8 mouse cellular contexts compared by ENCODE assay signal in genomic region chr7:45465549-45465948, GRCm38 (mm10). TPM values are rescaled to one million over a fixed set of nuclear protein-coding genes. Genes with fewer than 3 reads are reported as not detected.
DNase-seq lines count a peak whose midpoint lies in the region; ATAC-seq and TF ChIP-seq lines count a peak whose summit lies in the region.

No protein-coding gene starts in this region.

- H3K4me2 ChIP-seq in intestine, embryonic 14.5 days (ENCODE audit: low read length): peak overlapping the region; percentile 89
- peak overlapping the region; percentile 89 for H3K4me2 ChIP-seq in midbrain, embryonic 12.5 days (replicated peaks)

- H3K27me3 ChIP-seq in intestine, embryonic 14.5 days (replicated peaks; ENCODE audit: control insufficient read depth, insufficient read depth, low read length): no peaks in the 10 kb centered on the region
- no peaks in the 10 kb centered on the region for H3K27me3 ChIP-seq in midbrain, embryonic 12.5 days

- peaks cover 29% of the 10 kb centered on the region for H3K4me1 ChIP-seq in intestine, embryonic 14.5 days (replicated peaks; ENCODE audit: control insufficient read depth, insufficient read depth, low read length)
- peaks cover 32% of the 10 kb centered on the region for H3K4me1 ChIP-seq in midbrain, embryonic 12.5 days

- DNase-seq in layer of hippocampus, adult 2 months (ENCODE audit: low spot score in 2 of 2): no peak
- no peak for DNase-seq in layer of hippocampus, adult 9-10 months (ENCODE audit: low spot score)
- DNase-seq in brain, adult 2 months (ENCODE audit: low read depth, low spot score): peak; percentile 46
- DNase-seq in intestine, embryonic 14.5 days (ENCODE audit: low spot score): no peak
- DNase-seq in embryo, embryonic 9.5 days (ENCODE audit: extremely low spot score): no peak
- no peak for DNase-seq in yolk sac, embryonic 10.5 days (ENCODE audit: low spot score)

- TF ChIP-seq CTCF in layer of hippocampus, adult 2 months (conservative IDR thresholded peaks at IDR 0.05): peak; percentile 48

- H3K27ac ChIP-seq in layer of hippocampus, adult 2 months: peak overlapping the region; percentile 96
- 0 out of 2 replicates have a peak overlapping the region, but pooled peaks have one; percentile 39 for H3K27ac ChIP-seq in intestine, embryonic 14.5 days (ENCODE audit: low read depth)
- H3K27ac ChIP-seq in midbrain, embryonic 12.5 days (replicated peaks): no peak overlapping the region

- H3K9ac ChIP-seq in intestine, embryonic 14.5 days (ENCODE audit: low read length): peak overlapping the region; percentile 78
- H3K9ac ChIP-seq in midbrain, embryonic 12.5 days (replicated peaks): peak overlapping the region; percentile 87

- WGBS in intestine, embryonic 14.5 days: 76% methylated on average over 9 of the region's 9 CpGs
- 83% methylated on average over 9 of the region's 9 CpGs for WGBS in midbrain, embryonic 12.5 days

- peaks cover 29% of the 10 kb centered on the region for H3K36me3 ChIP-seq in intestine, embryonic 14.5 days (ENCODE audit: control insufficient read depth, insufficient read depth, low read length)
- peaks cover 43% of the 10 kb centered on the region for H3K36me3 ChIP-seq in midbrain, embryonic 12.5 days

- peak overlapping the region; percentile 75 for H3K4me3 ChIP-seq in layer of hippocampus, adult 2 months
- H3K4me3 ChIP-seq in intestine, embryonic 14.5 days (ENCODE audit: low read depth, low read length): peak overlapping the region; percentile 76
- peak overlapping the region; percentile 77 for H3K4me3 ChIP-seq in midbrain, embryonic 12.5 days

- ATAC-seq in intestine, embryonic 14.5 days (replicated peaks; ENCODE audit: low FRiP score, low TSS enrichment, low read depth): no peak
- no peak for ATAC-seq in midbrain, embryonic 12.5 days (ENCODE audit: low FRiP score, low read depth)
- no peak for ATAC-seq in monocyte, adult 5-6 weeks (replicated peaks; ENCODE audit: insufficient number of reproducible peaks, low FRiP score, low TSS enrichment, poor library complexity, severe bottlenecking)

- no peaks in the 10 kb centered on the region for H3K9me3 ChIP-seq in intestine, embryonic 14.5 days (ENCODE audit: control insufficient read depth, low read length)
- no peaks in the 10 kb centered on the region for H3K9me3 ChIP-seq in midbrain, embryonic 12.5 days

RNA-seq across cellular contexts. Expression of gene Bax, which starts 1.1 kb away (rescaled TPM):
- 10 to 100 TPM; 73.2 to 77.6 TPM for total RNA-seq in layer of hippocampus, adult 2 months (2021)
- 134 and 139 TPM in 2 replicates for polyA plus RNA-seq in intestine, embryonic 14.5 days (2014; fragmentation: Nextera tagmentation; extraction: Ambion mirVana)
- 241 and 250 TPM in 2 replicates for polyA plus RNA-seq in midbrain, embryonic 12.5 days (2016; fragmentation: Nextera tagmentation; extraction: Ambion mirVana)
- total RNA-seq in monocyte, adult 5-6 weeks (2017): 36.4 to 55.8 TPM (median 38.5 TPM) in 3 replicates

RNA-seq across cellular contexts. Expression of gene Ftl1, which starts 5.9 kb away (rescaled TPM):
- 100 to 1,000 TPM; 186 to 204 TPM for total RNA-seq in layer of hippocampus, adult 2 months (2021)
- 4,654 and 4,671 TPM in 2 replicates for polyA plus RNA-seq in intestine, embryonic 14.5 days (2014; fragmentation: Nextera tagmentation; extraction: Ambion mirVana)
- polyA plus RNA-seq in midbrain, embryonic 12.5 days (2016; fragmentation: Nextera tagmentation; extraction: Ambion mirVana): 5,715 and 6,077 TPM in 2 replicates
- total RNA-seq in monocyte, adult 5-6 weeks (2017): 1,006 to 1,190 TPM (median 1,165 TPM) in 3 replicates

RNA-seq across cellular contexts. Expression of gene Tulp2, which starts 16.1 kb away (rescaled TPM):
- not detected for total RNA-seq in layer of hippocampus, adult 2 months (2021)
- 1.8 and 2.3 TPM in 2 replicates for polyA plus RNA-seq in intestine, embryonic 14.5 days (2014; fragmentation: Nextera tagmentation; extraction: Ambion mirVana)
- polyA plus RNA-seq in midbrain, embryonic 12.5 days (2016; fragmentation: Nextera tagmentation; extraction: Ambion mirVana): 0.22 TPM in 2 replicates
- total RNA-seq in monocyte, adult 5-6 weeks (2017): 3.2 TPM in 1 of 3 replicates, not detected in the others

RNA-seq across cellular contexts. Expression of gene Gm45808, which starts 21.1 kb away (rescaled TPM):
- total RNA-seq in layer of hippocampus, adult 2 months (2021): 1 to 10 TPM; 2.1 to 3.1 TPM
- polyA plus RNA-seq in intestine, embryonic 14.5 days (2014; fragmentation: Nextera tagmentation; extraction: Ambion mirVana): not detected in 2 replicates
- polyA plus RNA-seq in midbrain, embryonic 12.5 days (2016; fragmentation: Nextera tagmentation; extraction: Ambion mirVana): not detected in 2 replicates
- not detected in 3 replicates for total RNA-seq in monocyte, adult 5-6 weeks (2017)

RNA-seq across cellular contexts. Expression of gene Dhdh, which starts 23.1 kb away (rescaled TPM):
- total RNA-seq in layer of hippocampus, adult 2 months (2021): 1 to 10 TPM; 4.3 to 4.4 TPM
- polyA plus RNA-seq in intestine, embryonic 14.5 days (2014; fragmentation: Nextera tagmentation; extraction: Ambion mirVana): 2.9 and 3.5 TPM in 2 replicates
- polyA plus RNA-seq in midbrain, embryonic 12.5 days (2016; fragmentation: Nextera tagmentation; extraction: Ambion mirVana): 3.2 and 3.6 TPM in 2 replicates
- 7.0 to 8.3 TPM (median 7.5 TPM) in 3 replicates for total RNA-seq in monocyte, adult 5-6 weeks (2017)
